8 mouse cellular contexts compared by ENCODE assay signal in the genomic region with DNA sequence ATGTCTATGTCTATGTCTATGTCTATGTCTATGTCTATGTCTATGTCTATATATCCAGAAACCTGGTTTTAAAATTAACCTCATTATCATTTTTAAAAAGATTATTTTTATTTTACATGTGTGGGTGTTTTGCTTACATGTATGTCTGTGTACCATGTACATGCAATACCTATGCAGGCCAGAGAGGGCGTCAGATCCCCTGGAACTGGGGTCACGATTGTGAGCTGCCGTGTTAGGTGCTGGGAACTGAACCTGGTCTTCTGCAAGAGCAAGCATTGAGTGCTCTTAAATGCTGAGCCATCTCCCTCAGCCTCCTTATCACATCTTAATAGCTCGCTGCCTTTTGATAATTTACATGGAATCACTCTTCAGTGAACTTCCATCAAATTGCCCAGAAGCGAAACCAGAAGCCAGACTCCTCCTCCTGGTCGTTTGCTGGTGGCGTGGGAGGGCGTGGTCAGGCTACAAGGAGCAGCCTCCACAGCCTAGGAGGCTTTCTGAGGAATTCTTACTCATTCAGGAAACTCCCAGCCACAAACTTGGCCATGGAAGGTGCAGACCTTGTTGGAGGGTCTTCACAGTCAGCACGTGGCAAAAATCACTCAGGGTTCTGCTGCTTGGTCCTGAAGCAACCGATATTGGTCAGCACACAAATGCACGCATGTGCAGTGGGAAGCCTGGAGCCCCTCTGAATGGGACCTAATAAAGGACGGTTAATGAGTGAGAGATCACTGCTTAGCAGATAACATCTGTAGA. TPM values are rescaled to one million over a fixed set of nuclear protein-coding genes. Genes with fewer than 3 reads are reported as not detected.
DNase-seq lines count a peak whose midpoint lies in the region; ATAC-seq lines count a peak whose summit lies in the region.

No protein-coding gene starts in this region.

- peak overlapping the region; percentile 47 for H3K4me2 ChIP-seq in heart, embryonic 12.5 days

- H3K4me3 ChIP-seq in erythroblast, embryonic 14.5 days (replicated peaks): peak overlapping the region; percentile 25
- peak overlapping the region; percentile 16; the same call in 1 of the 2 replicates for H3K4me3 ChIP-seq in heart, embryonic 12.5 days

- 45% methylated on average over 12 of the region's 12 CpGs for WGBS in heart, embryonic 12.5 days

- no peaks in the 10 kb centered on the region for H3K36me3 ChIP-seq in erythroblast, embryonic 14.5 days (ENCODE audit: control insufficient read depth)
- H3K36me3 ChIP-seq in heart, embryonic 12.5 days: no peaks in the 10 kb centered on the region

- no peak for ATAC-seq in erythroblast, adult 5-6 weeks (replicated peaks; ENCODE audit: low FRiP score, poor library complexity, severe bottlenecking)
- ATAC-seq in heart, embryonic 12.5 days (ENCODE audit: insufficient number of reproducible peaks, low FRiP score): no peak

- H3K9ac ChIP-seq in heart, embryonic 12.5 days: no peak overlapping the region

- no peak overlapping the region for H3K27ac ChIP-seq in heart, embryonic 12.5 days (ENCODE audit: poor library complexity, severe bottlenecking)

- peaks cover 12% of the 10 kb centered on the region for H3K27me3 ChIP-seq in erythroblast, embryonic 14.5 days (ENCODE audit: control insufficient read depth)
- H3K27me3 ChIP-seq in heart, embryonic 12.5 days (replicated peaks): peaks cover 11% of the 10 kb centered on the region

- peaks cover 4% of the 10 kb centered on the region for H3K9me3 ChIP-seq in erythroblast, embryonic 14.5 days (ENCODE audit: control insufficient read depth, low read length)
- peaks cover 8% of the 10 kb centered on the region; the same call in 1 of the 2 replicates for H3K9me3 ChIP-seq in heart, embryonic 12.5 days (replicated peaks)

- H3K4me1 ChIP-seq in erythroblast, embryonic 14.5 days (ENCODE audit: control insufficient read depth): peaks cover 7% of the 10 kb centered on the region
- H3K4me1 ChIP-seq in heart, embryonic 12.5 days (replicated peaks): peaks cover 17% of the 10 kb centered on the region

- DNase-seq in ZHBTc4 (ENCODE audit: low read depth, low spot score): peak; percentile 81
- DNase-seq in kidney, postnatal 36 days: peak; percentile 68 to 74
- DNase-seq in monocyte, adult 2 months (ENCODE audit: low read depth in 1 of 2, low spot score in 2 of 2): peak; percentile 14 to 36
- DNase-seq in embryo, embryonic 11 days: no peak
- DNase-seq in layer of hippocampus, adult 8-10 months (ENCODE audit: low spot score in 2 of 2): no peak

RNA-seq across cellular contexts. Expression of a gene that starts 32.2 kb away (rescaled TPM):
- polyA plus RNA-seq in erythroblast, embryonic 14.5 days (2012): 0.03 TPM in 1 of 2 replicates, not detected in the other
- total RNA-seq in erythroblast, adult 5-6 weeks (2015; ENCODE audit: low replicate concordance): 0.63 and 0.77 TPM in 2 replicates
- 0.68 and 0.98 TPM in 2 replicates for total RNA-seq in erythroblast, adult 5-6 weeks (2017; ENCODE audit: low replicate concordance)
- polyA plus RNA-seq in heart, embryonic 12.5 days (2016; fragmentation: Nextera tagmentation; extraction: Ambion mirVana): 27.8 and 30.4 TPM in 2 replicates
- total RNA-seq in layer of hippocampus, adult 8-10 months (2022): 10 to 100 TPM; 31.9 to 39.7 (median 36.0) TPM

Comparison
In these comparisons a context has a peak if more than half of its experiments do, and no peak if none do; other contexts are left out.
1. DNase-seq: peak in ZHBTc4 (single experiment), kidney, postnatal 36 days (2 of 2) and monocyte, adult 2 months (2 of 2); none in embryo, embryonic 11 days (single experiment) and layer of hippocampus, adult 8-10 months (0 of 2).
2. RNA of a gene that starts 32.2 kb away (total RNA-seq): 31.9 to 39.7 TPM in layer of hippocampus, adult 8-10 months; 0.63 to 0.98 TPM in erythroblast, adult 5-6 weeks; every median in the first group is over 10 times any median in the second.